Mouse (Mus musculus) C2C12 (cell line): Measurements from ENCODE around the gene Dock4.

Experiments
- CEBPB ChIP-seq: IDR thresholded peaks from one replicate; pipeline ENCODE4 v1.6.1; 2011; ENCODE audit warnings: low read depth, mild to moderate bottlenecking, control low read depth, moderate library complexity
- CTCF ChIP-seq: IDR thresholded peaks from one replicate; pipeline ENCODE4 v1.5.1; 2011; ENCODE audit not compliant: control insufficient read depth, insufficient read depth, insufficient read length
- FOSL1 ChIP-seq: IDR thresholded peaks from one replicate; pipeline ENCODE4 v1.8.0; 2011; ENCODE audit warnings: mild to moderate bottlenecking, low read length; ENCODE audit not compliant: poor library complexity, insufficient read depth, severe bottlenecking
- MAX ChIP-seq: IDR thresholded peaks from one replicate; pipeline ENCODE4 v1.6.1; 2011; ENCODE audit warnings: mild to moderate bottlenecking, control low read depth
- MYOD1 ChIP-seq: IDR thresholded peaks from one replicate; pipeline ENCODE4 v1.6.1; 2011; ENCODE audit warnings: low read depth; ENCODE audit not compliant: control insufficient read depth, insufficient read length
- MYOG ChIP-seq: IDR thresholded peaks from one replicate; pipeline ENCODE4 v1.6.1; 2011; ENCODE audit not compliant: control insufficient read depth, insufficient read length; ENCODE audit errors: extremely low read depth
- USF1 ChIP-seq: IDR thresholded peaks from one replicate; pipeline ENCODE4 v1.6.1; 2011; ENCODE audit warnings: low read depth, mild to moderate bottlenecking, control low read depth, moderate library complexity

GRCm38 (mm10) chr12:40585456-40586141 lies 139.8 kb downstream of the Dock4 start:
- no peak for TF ChIP-seq CTCF
- TF ChIP-seq MAX, result no peak
- TF ChIP-seq FOSL1, result no peak
- TF ChIP-seq USF1, result no peak
- no peak for TF ChIP-seq CEBPB
- no peak for TF ChIP-seq MYOG
- no peak for TF ChIP-seq MYOD1
